Mouse (Mus musculus) cerebral cortex, adult 2 months (tissue): Measurements from ENCODE around the gene Gm3336.

Experiments used
- WGBS: fragments of 180-500 bp; shearing (Covaris S2); methylation state at CpG from one replicate; pipeline ENCODE4 v1.1.7; 2018; 5-methylcytosine and 5-hydroxymethylcytosine counted together

Gm3336 gene

GRCm38 (mm10) chr8:70716521-70717400 is 1.6 kb upstream of the Gm3336 start:
- 88% methylated on average over 40 of the region's 40 CpGs for WGBS

- 65% methylated on average over 9 of the region's 9 CpGs for WGBS
These were observed 1.5 kb downstream of the Gm3336 start for GRCm38 (mm10) chr8:70719796-70720270.

GRCm38 (mm10) chr8:70720739-70721138 is 2.4 kb downstream of the Gm3336 start:
- 4% methylated on average over 3 of the region's 3 CpGs for WGBS

GRCm38 (mm10) chr8:70721601-70722000 is 3.3 kb downstream of the Gm3336 start:
- WGBS, result 84% methylated on average over 8 of the region's 8 CpGs

- 88% methylated on average over 7 of the region's 7 CpGs for WGBS
These were observed 5.3 kb downstream of the Gm3336 start, which contains the start of gene Pde4c for GRCm38 (mm10) chr8:70723486-70724210. Gene Pde4c (plus strand): TSS chr8:70723720.

- WGBS, result 87% methylated on average over 12 of the region's 12 CpGs
These were observed 5.9 kb downstream of the Gm3336 start for GRCm38 (mm10) chr8:70724216-70724615.

- WGBS, result 57% methylated on average over 14 of the region's 14 CpGs
These were observed 7.6 kb downstream of the Gm3336 start for GRCm38 (mm10) chr8:70725792-70726447.

- WGBS, result 45% methylated on average over 11 of the region's 11 CpGs
These were observed 8.4 kb downstream of the Gm3336 start for GRCm38 (mm10) chr8:70726721-70727120.

GRCm38 (mm10) chr8:70729808-70730475 is 11.6 kb downstream of the Gm3336 start:
- WGBS, result 9% methylated on average over 34 of the region's 34 CpGs

GRCm38 (mm10) chr8:70730956-70731355 is 12.6 kb downstream of the Gm3336 start:
- WGBS, result 92% methylated on average over 4 of the region's 4 CpGs

- 74% methylated on average over 5 of the region's 5 CpGs for WGBS
These were observed 19.4 kb downstream of the Gm3336 start for GRCm38 (mm10) chr8:70737705-70738104.

GRCm38 (mm10) chr8:70738211-70738610 is 19.9 kb downstream of the Gm3336 start:
- WGBS, result 73% methylated on average over 3 of the region's 3 CpGs

GRCm38 (mm10) chr8:70741661-70742060 is 23.3 kb downstream of the Gm3336 start:
- WGBS, result 66% methylated on average over 5 of the region's 5 CpGs

GRCm38 (mm10) chr8:70742176-70742575 is 23.8 kb downstream of the Gm3336 start:
- 68% methylated on average over 11 of the region's 11 CpGs for WGBS

- 12% methylated on average over 38 of the region's 38 CpGs for WGBS
These were observed 24.8 kb downstream of the Gm3336 start for GRCm38 (mm10) chr8:70742981-70743655.

- 5% methylated on average over 48 of the region's 48 CpGs for WGBS
These were observed 25.6 kb downstream of the Gm3336 start for GRCm38 (mm10) chr8:70743656-70744590.

GRCm38 (mm10) chr8:70744806-70745205 is 26.5 kb downstream of the Gm3336 start:
- WGBS, result 48% methylated on average over 11 of the region's 11 CpGs

- 65% methylated on average over 19 of the region's 19 CpGs for WGBS
These were observed 27.4 kb downstream of the Gm3336 start for GRCm38 (mm10) chr8:70745691-70746220.

GRCm38 (mm10) chr8:70746676-70747075 is 28.3 kb downstream of the Gm3336 start:
- WGBS, result 89% methylated on average over 9 of the region's 9 CpGs
